Mouse (Mus musculus) CD4-positive, CD25-positive, alpha-beta regulatory T cell, adult 4 months (primary cell): ENCODE measurements around the gene Col19a1. TPM values are rescaled to one million over a fixed set of nuclear protein-coding genes. Genes with fewer than 3 reads are reported as not detected.

Experiments used
- ATAC-seq: one replicate; pipeline ENCODE4 v1.8.0; 2017
- polyA plus RNA-seq, 2 experiments: library from polyadenylated mRNA; unstranded; fragments of 100-300 nt; shearing (Covaris generic); gene quantifications; one replicate each; pipeline ENCODE4 v1.2.1; 2017

The Col19a1 gene
- polyA plus RNA-seq, 2 experiments from 2014 or later, result not detected

GRCm38 (mm10) chr1:24225825-24226526 is 361.3 kb downstream of the Col19a1 start:
- ATAC-seq, result no peak

GRCm38 (mm10) chr1:24222981-24223612 is 364.2 kb downstream of the Col19a1 start:
- no peak for ATAC-seq

GRCm38 (mm10) chr1:24222231-24222630 is 365.0 kb downstream of the Col19a1 start:
- no peak for ATAC-seq

GRCm38 (mm10) chr1:24219041-24219440 is 368.2 kb downstream of the Col19a1 start:
- ATAC-seq, result no peak

Other genes with a start within 250 kb of the Col19a1 start
- gene Lmbrd1, start 91.2 kb upstream of the Col19a1 start, polyA plus RNA-seq, result 100 to 1,000 TPM in 1 of 2 experiments, 10 to 100 TPM in 1; 66.4 to 124 TPM